Mouse (Mus musculus): Measurements from ENCODE around the gene Sh2d1b2. TPM values are rescaled to one million over a fixed set of nuclear protein-coding genes. Genes with fewer than 3 reads are reported as not detected.

Sh2d1b2 gene
- total RNA-seq, 2 experiments from 2014 or later: not detected

DNA sequence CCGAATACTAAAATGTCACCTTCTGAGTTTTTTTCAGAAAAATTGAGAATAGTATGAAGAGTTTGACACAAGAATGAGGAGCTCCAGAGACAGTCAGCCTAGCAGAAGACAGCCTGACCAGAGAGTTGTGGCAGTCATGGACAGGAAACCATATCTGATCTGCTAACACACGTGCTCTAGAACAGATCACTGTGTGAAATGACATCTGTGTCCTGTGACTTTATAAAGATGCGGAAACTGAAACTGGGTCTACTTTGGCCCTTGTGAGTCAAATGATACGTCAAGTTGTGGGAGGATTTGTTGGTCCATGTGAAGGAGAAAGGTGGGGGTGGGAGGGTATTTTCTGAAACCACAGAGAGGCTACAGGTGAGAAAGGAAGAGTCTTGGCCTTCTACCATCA is 38.1 kb downstream of the Sh2d1b2 start:
- DNase-seq: no peak
- intact Hi-C loops (cut with DNase I): no loop called here

- intact Hi-C loops (cut with DNase I): no loop called here
- no peak for DNase-seq
Measured at GRCm38 (mm10) chr1:170273252-170273651, 40.7 kb downstream of the Sh2d1b2 start.

GRCm38 (mm10) chr1:170277016-170277415 is 44.5 kb downstream of the Sh2d1b2 start, which contains the start of gene Sh2d1b1:
Gene Sh2d1b1 (plus strand): TSS chr1:170277320.
- DNase-seq: no peak
- intact Hi-C loops (cut with DNase I): no loop called here

DNA sequence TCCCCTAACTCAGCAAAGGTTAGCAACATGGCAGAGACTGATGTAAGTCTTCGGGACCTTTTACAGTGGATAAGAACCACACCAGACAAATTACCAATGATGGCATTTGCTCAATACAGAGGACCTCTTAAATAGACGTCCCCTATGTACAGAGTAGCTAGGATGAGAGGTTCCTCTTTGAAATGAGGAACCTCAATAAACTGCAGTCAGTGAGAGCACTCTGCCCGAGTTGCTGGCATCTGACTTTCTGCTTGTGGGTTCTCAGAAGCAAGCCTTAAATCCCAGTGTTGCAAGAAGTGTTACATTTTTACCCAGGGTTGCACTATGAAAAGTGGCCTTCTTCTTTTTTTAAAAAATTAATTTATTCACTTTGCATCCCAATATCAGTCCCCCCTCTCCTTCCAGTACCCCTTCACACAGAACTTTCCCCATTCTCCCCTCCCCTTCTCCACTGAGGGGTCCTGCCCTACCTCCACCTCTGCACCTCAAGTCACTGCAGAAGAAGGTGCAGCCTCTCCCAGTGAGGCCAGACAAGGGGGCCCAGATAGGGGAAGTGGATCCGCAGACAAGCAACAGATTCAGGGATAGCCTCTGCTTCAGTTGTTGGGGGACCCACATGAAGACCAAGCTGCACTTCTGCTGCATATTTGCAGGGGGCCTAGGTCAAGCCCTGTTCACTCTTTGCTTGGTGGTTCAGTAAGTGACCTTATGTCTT is 50.0 kb downstream of the Sh2d1b2 start:
- no peak for DNase-seq
- intact Hi-C loops (cut with DNase I): no loop called here

DNA sequence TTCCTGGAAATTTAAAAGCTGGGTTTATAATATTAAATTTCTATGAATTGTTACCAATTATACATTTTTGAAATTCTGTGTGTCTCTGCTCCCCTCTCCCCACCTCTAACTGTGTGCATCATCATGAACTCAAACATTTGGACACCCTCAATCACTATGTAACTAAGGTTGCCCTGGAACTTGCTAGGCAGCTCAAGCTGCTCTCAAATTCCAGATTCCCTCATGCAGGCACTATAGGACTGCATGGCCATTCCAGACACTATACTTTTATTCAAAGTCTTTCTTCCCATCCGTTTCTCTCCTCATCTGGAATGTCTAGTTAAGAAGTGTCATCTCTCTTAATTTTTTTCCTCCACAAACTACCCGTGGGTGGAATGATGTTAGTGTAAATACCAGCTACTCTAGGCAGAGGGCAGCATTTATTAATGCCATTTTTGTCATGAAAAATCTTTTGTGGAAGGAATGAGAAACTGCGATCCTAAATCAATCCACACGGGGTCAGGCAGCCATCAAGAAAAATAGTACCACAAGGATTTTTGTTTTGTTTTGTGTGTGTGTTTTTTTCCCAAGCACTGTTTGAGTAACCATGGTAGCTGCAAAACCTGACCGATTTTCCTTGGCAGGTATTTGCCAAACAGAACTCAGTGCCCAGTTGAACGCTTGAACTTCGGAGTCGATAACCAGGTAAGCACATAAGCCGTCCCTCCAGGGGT is 59.8 kb downstream of the Sh2d1b2 start:
- peak; percentile 48 for DNase-seq
- intact Hi-C loops (cut with DNase I): loop anchor here (1.0 to 5.0 kb wide), 2 partner anchors 321 to 550 kb away; no protein-coding TSS in a partner anchor

GRCm38 (mm10) chr1:170293257-170293656 is 60.7 kb downstream of the Sh2d1b2 start:
- intact Hi-C loops (cut with DNase I): loop anchor here (5.0 kb wide), 1 partner anchor 549 kb away; no protein-coding TSS in a partner anchor
- no peak for DNase-seq

DNA sequence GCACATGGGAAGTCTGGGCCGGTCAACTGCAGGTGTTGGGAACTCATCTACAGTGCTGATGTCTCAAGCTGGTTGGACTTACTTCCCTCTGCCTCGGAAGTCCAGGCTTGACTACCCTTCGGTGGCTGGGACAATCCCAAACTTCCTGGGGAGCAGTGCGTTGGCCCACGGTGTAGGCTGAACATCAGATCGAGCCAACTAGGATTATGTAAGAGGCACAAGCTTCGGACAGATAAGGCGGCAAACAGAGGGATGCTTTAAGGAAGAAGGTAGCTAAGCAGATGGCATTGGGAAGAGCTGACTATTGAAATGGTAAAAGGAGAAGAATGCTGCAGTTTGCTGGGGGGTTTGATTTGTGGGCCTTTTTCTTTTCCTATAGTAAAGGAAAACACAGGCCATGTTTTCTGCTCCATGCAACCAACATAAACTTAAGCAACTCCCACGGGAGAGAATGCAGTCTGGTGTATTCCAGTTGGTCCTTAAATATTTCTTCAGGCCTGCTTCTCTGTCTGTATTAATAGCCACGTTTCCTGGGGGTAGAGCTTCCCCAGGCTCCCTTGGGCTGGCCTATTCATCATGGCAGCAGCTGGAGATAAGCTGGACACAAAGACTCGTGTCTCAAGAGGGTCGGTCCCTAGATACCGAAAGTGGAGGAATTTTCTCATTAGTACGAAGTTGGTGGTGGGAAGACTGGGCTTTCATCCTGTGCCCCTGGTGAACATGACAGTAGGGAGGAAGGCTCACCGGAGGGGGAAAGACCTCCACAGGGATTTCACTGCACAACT is 62.4 kb downstream of the Sh2d1b2 start:
- intact Hi-C loops (cut with DNase I): loop anchor here (5.0 kb wide), 1 partner anchor 547 kb away; no protein-coding TSS in a partner anchor

DNA sequence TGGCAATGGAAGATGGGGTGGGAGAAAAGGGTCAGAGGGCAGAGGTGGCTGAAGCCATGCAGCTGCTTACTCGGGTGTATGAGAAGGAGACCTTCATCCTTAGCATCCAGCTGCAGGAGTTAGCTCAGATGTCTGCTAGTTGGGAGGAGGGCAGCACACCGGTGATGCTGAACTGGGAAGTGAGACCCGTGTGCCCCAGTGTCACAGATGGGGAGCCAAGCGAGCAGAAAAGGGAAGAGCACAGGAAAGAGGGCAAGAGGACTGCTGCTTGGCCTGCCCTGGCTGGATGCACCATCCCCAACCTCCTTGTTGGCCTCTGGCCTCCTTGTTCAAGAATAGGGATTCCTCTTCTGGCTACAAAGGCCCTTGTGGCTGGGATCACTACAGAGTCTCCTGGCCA is 66.9 kb downstream of the Sh2d1b2 start:
- intact Hi-C loops (cut with DNase I): no loop called here

More for the DNA sequence above, 62.4 kb downstream of the Sh2d1b2 start:
- no peak for DNase-seq

DNA sequence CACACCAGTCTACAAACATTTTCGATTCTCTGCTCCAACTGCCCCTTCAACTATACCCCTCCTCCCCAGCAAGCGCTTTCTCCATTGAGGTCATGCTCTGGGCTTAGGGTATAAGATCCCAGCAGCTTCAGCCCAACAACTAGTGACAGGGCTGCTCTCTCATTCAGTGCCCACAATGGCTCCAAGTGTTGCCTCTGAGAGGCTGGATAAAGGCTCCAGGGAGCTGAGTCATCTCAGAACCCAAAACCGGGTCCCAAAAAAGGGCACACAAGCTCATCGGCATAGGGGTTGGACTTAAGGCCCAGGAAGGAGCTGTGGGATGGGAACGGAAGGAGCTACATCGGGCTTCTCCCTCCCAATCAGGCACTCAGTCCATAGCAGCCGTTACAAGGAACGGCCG is 69.1 kb downstream of the Sh2d1b2 start:
- intact Hi-C loops (cut with DNase I): no loop called here
- DNase-seq: no peak

More for the DNA sequence above, 66.9 kb downstream of the Sh2d1b2 start:
- no peak for DNase-seq

DNA sequence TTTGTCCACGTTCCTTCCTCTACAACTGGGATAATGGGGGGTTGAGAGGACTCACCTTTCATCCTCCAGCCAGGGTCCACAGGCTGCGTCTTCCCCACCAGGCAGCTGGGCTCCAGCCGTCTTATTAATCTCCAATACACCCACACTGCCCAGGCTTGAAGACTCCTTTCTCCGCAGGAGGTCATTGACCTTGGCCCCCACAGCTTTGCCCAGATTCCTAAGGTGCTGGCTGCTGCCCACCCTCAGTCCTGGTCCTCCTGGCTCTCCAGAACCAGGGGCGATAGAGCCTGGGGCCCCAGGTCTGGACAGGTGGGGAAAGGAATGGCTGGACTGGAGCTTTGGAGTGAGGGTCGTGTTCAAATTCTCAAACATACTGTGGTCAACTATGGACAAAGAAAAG is 69.9 kb downstream of the Sh2d1b2 start:
- no peak for DNase-seq
- intact Hi-C loops (cut with DNase I): no loop called here

DNA sequence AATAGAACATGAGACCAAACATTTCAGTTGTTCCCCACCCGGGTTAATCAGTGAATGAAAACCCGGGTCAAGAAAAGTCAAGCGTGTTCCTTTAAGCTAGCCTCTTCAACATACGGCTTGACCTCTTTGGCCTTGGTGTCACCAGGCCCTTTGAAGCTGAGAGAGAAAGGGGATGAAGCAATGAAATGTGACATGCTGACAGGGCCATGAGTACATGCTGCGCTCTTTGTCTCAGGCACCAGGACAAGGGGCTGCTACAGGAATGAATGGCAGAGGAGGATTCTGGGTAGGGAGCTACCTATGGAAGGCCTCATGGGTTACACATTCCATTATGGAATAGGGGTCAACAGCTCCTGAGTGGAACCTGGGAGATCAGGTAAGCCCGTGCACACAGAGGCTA is 70.6 kb downstream of the Sh2d1b2 start:
- DNase-seq: no peak
- intact Hi-C loops (cut with DNase I): no loop called here

Other genes with a start within 250 kb of the Sh2d1b2 start
- 10 to 100 TPM in 1 of 2 experiments, 1 to 10 TPM in 1; 9.0 to 10.5 TPM for gene Ddr2, start 122.0 kb upstream of the Sh2d1b2 start, total RNA-seq (2021)
- 10 to 100 TPM; 53.1 to 57.7 TPM for gene Uap1, start 57.8 kb upstream of the Sh2d1b2 start, total RNA-seq (2021)
- gene Uhmk1, start 17.4 kb upstream of the Sh2d1b2 start, total RNA-seq (2021): 10 to 100 TPM; 72.8 to 79.3 TPM
- under 1 TPM in 1 of 2 experiments, not detected in 1; 0.22 TPM for gene Sh2d1b1, start 44.6 kb downstream of the Sh2d1b2 start, total RNA-seq (2021)
- gene Gm7694, start 73.6 kb downstream of the Sh2d1b2 start, total RNA-seq (2021): 1 to 10 TPM; 2.1 to 2.2 TPM
- gene Spata46, start 76.1 kb downstream of the Sh2d1b2 start, total RNA-seq (2021): not detected